Mouse (Mus musculus): Measurements from ENCODE around the gene Iqschfp.

DNA sequence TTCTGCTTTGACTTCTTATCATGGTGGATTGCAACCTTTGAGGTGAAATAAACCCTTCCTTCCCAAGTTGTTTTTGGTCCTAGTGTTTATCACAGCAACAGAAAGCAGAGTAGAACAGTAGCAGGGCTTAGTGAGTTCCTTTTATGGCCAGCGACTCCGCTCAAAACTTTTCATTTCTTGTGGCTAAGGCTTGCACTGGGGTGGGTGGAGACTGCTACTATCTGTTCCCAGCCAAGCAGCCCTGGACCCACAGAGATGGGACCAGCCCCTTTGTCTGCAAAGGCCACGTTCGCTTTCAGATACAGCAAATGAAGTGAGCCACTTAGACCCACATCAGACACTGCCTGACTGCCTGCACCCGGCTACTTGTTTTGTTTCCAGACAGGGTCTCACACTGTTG is 618.8 kb downstream of the Iqschfp start:
- TF ChIP-seq POLR2A (IDR thresholded peaks at IDR 0.05; ENCODE audit: insufficient read depth, low read depth, low read length) (no peak), CTCF (IDR thresholded peaks at IDR 0.05; ENCODE audit: insufficient read depth, low read depth, low read length) (no peak)
